Mouse (Mus musculus) lung, embryonic 16.5 days (tissue): ENCODE results near the gene Slc47a2. TPM values are rescaled to one million over a fixed set of nuclear protein-coding genes. Genes with fewer than 3 reads are reported as not detected.

ENCODE experiments used
- ATAC-seq: fragments of 200-750 bp; cut with Nextera tagmentation; 2 replicates; pipeline ENCODE4 v1.8.0; 2017; ENCODE audit warnings: low read depth, mild to moderate bottlenecking, moderate library complexity
- H3K27ac ChIP-seq: fragments of 300-500 bp; sonication (generic); 2 replicates; pipeline ENCODE4 v1.5.1; 2014; ENCODE audit warnings: mild to moderate bottlenecking, control low read depth, low read length
- H3K27me3 ChIP-seq: fragments of 300-500 bp; sonication (generic); 2 replicates; pipeline ENCODE4 v1.6.1; 2014; ENCODE audit warnings: low read depth, low read length, mixed read lengths; ENCODE audit not compliant: control insufficient read depth, insufficient read depth
- H3K36me3 ChIP-seq: fragments of 300-500 bp; sonication (generic); 2 replicates; pipeline ENCODE4 v1.6.1; 2014; ENCODE audit warnings: low read length; ENCODE audit not compliant: control insufficient read depth, insufficient read depth
- H3K4me1 ChIP-seq: fragments of 300-500 bp; sonication (generic); replicated peaks from 2 replicates; pipeline ENCODE4 v1.6.1; 2014; ENCODE audit warnings: low read length, mixed read lengths; ENCODE audit not compliant: control insufficient read depth, insufficient read depth
- H3K4me2 ChIP-seq: fragments of 300-500 bp; sonication (generic); 2 replicates; pipeline ENCODE4 v1.6.1; 2014; ENCODE audit warnings: low read depth, low read length, control low read depth
- H3K4me3 ChIP-seq: fragments of 300-500 bp; sonication (generic); 2 replicates; pipeline ENCODE4 v1.5.1; 2014; ENCODE audit warnings: mild to moderate bottlenecking, low read length, control low read depth
- H3K9ac ChIP-seq: fragments of 300-500 bp; sonication (generic); 2 replicates; pipeline ENCODE4 v1.6.1; 2014; ENCODE audit warnings: low read length, control low read depth
- H3K9me3 ChIP-seq: fragments of 300-500 bp; sonication (generic); 2 replicates; pipeline ENCODE4 v1.6.1; 2016; ENCODE audit warnings: low read length; ENCODE audit not compliant: control insufficient read depth
- WGBS: fragments of 180-500 bp; shearing (Covaris S2); extraction: QIAGEN DNeasy Blood & Tissue Kit; methylation state at CpG from one replicate; pipeline ENCODE4 v1.1.7; 2014; 5-methylcytosine and 5-hydroxymethylcytosine counted together
- polyA plus RNA-seq: library from polyadenylated mRNA; unstranded; fragments of >200 nt; fragmentation: Nextera tagmentation; extraction: Ambion mirVana; gene quantifications from 2 replicates; pipeline ENCODE4 v1.2.1, GENCODE M21; 2015

The Slc47a2 gene
- polyA plus RNA-seq, 1 experiment from 2014 or later, result 0.26 TPM

GRCm38 (mm10) chr11:61263841-61264240 lies 78.8 kb downstream of the Slc47a2 start:
- H3K27me3 ChIP-seq, result no peaks in the 10 kb centered on the region
- H3K4me2 ChIP-seq, result no peak overlapping the region
- H3K9me3 ChIP-seq, result no peaks in the 10 kb centered on the region
- H3K36me3 ChIP-seq, result peaks cover 27% of the 10 kb centered on the region
- H3K9ac ChIP-seq, result no peak overlapping the region
- peaks cover 8% of the 10 kb centered on the region; the same call in 1 of the 2 replicates for H3K4me1 ChIP-seq
- no peak for ATAC-seq
- H3K4me3 ChIP-seq, result no peak overlapping the region
- 89% methylated on average over 1 of the region's 1 CpGs for WGBS
- H3K27ac ChIP-seq, result no peak overlapping the region

DNA sequence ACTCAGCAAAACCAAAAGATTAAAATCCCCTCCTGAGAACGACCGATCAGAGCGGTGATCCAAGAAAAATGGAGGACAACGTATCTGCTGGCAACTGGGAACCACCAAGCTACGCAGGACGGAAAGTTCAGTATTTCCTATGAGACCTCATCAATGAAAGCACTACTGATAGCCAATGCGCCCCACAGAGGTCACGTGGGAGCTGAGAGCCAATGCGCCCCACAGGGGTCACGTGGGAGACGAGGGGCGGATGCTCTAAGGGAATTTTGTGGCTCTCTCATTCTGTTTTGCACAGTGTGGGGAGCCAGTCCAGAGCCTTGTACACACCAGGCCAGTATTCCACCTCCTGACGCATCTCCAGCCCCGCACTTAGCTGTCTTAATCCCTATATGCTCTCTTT lies 80.1 kb downstream of the Slc47a2 start:
- Histone ChIP-seq H3K4me2 (no peak overlapping the region), H3K9ac (no peak overlapping the region), H3K4me1 (peaks cover 8% of the 10 kb centered on the region; the same call in 1 of the 2 replicates), H3K9me3 (no peaks in the 10 kb centered on the region), H3K4me3 (no peak overlapping the region), H3K27me3 (no peaks in the 10 kb centered on the region), H3K27ac (no peak overlapping the region), H3K36me3 (peaks cover 31% of the 10 kb centered on the region)
- 91% methylated on average over 14 of the region's 14 CpGs for WGBS
- no peak for ATAC-seq

DNA sequence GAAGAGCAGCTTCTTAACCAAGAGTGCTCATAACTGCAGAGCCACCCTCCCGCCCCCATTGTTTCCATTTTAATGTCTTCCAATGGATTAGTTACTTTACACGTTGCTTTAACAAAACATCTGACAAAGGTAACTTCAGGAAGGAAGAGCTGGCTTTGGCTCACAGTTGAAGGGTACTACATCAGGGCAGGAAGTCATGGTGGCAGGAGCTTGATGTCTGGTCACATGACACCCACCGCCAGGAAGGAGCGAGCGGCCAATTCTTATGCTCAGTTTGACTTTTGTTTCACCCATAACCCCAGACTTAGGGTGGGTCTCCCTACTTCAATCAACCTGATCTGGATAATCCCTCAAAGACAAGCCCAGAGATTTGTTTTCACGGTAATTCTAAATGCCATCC lies 83.6 kb downstream of the Slc47a2 start:
- Histone ChIP-seq H3K27ac (no peak overlapping the region), H3K4me2 (no peak overlapping the region), H3K27me3 (no peaks in the 10 kb centered on the region), H3K4me1 (no peaks in the 10 kb centered on the region), H3K36me3 (peaks cover 44% of the 10 kb centered on the region), H3K9me3 (no peaks in the 10 kb centered on the region), H3K9ac (no peak overlapping the region), H3K4me3 (no peak overlapping the region)
- 93% methylated on average over 6 of the region's 6 CpGs for WGBS
- no peak for ATAC-seq

GRCm38 (mm10) chr11:61252807-61253206 lies 89.9 kb downstream of the Slc47a2 start:
- WGBS, result 80% methylated on average over 12 of the region's 12 CpGs

GRCm38 (mm10) chr11:61251741-61252140 lies 90.9 kb downstream of the Slc47a2 start:
- no peaks in the 10 kb centered on the region for H3K4me1 ChIP-seq
- 83% methylated on average over 10 of the region's 10 CpGs for WGBS
- no peak for ATAC-seq
- H3K27ac ChIP-seq, result no peak overlapping the region
- no peaks in the 10 kb centered on the region for H3K27me3 ChIP-seq
- H3K4me3 ChIP-seq, result no peak overlapping the region
- H3K4me2 ChIP-seq, result no peak overlapping the region
- H3K9ac ChIP-seq, result no peak overlapping the region
- H3K36me3 ChIP-seq, result peaks cover 36% of the 10 kb centered on the region
- H3K9me3 ChIP-seq, result no peaks in the 10 kb centered on the region

More at GRCm38 (mm10) chr11:61252807-61253206, 89.9 kb downstream of the Slc47a2 start:
- H3K9ac ChIP-seq, result no peak overlapping the region
- no peak for ATAC-seq
- H3K27me3 ChIP-seq, result no peaks in the 10 kb centered on the region
- no peak overlapping the region for H3K4me3 ChIP-seq
- H3K4me1 ChIP-seq, result no peaks in the 10 kb centered on the region
- no peak overlapping the region for H3K4me2 ChIP-seq
- H3K27ac ChIP-seq, result no peak overlapping the region
- no peaks in the 10 kb centered on the region for H3K9me3 ChIP-seq
- peaks cover 32% of the 10 kb centered on the region for H3K36me3 ChIP-seq

Other genes with a start within 250 kb of the Slc47a2 start
- gene Tnfrsf13b, start 216.1 kb downstream of the Slc47a2 start, polyA plus RNA-seq, result 3.3 and 3.7 TPM in 2 replicates
- gene Usp22, start 167.8 kb downstream of the Slc47a2 start, polyA plus RNA-seq, result 98.9 and 103 TPM in 2 replicates
- gene Aldh3a1, start 135.3 kb downstream of the Slc47a2 start, polyA plus RNA-seq, result 0.34 and 0.52 TPM in 2 replicates
- 47.8 and 49.4 TPM in 2 replicates for gene Aldh3a2, start 75.4 kb downstream of the Slc47a2 start, polyA plus RNA-seq
- gene Slc47a1, start 35.5 kb upstream of the Slc47a2 start, polyA plus RNA-seq, result 3.6 and 4.5 TPM in 2 replicates
- gene Rnf112, start 111.3 kb upstream of the Slc47a2 start, polyA plus RNA-seq, result 0.78 and 1.2 TPM in 2 replicates
- 1,630 and 1,660 TPM in 2 replicates for gene Mfap4, start 142.6 kb upstream of the Slc47a2 start, polyA plus RNA-seq
- gene Mapk7, start 151.5 kb upstream of the Slc47a2 start, polyA plus RNA-seq, result 59.6 and 61.8 TPM in 2 replicates
- 47.3 and 47.9 TPM in 2 replicates for gene B9d1, start 162.3 kb upstream of the Slc47a2 start, polyA plus RNA-seq
- 24.4 and 28.7 TPM in 2 replicates for gene Epn2, start 236.8 kb upstream of the Slc47a2 start, polyA plus RNA-seq